Mouse (Mus musculus) left cerebral cortex, adult 18-20 months (tissue): ENCODE measurements around the gene Gm49361. TPM values are rescaled to one million over a fixed set of nuclear protein-coding genes. Genes with fewer than 3 reads are reported as not detected.

Experiments used
- DNase-seq, 2 experiments: peaks; one replicate each; pipeline ENCODE4 v3.0.0; 2021 to 2022; ENCODE audit warnings: low spot score in 2 of 2, mixed read lengths in 1 of 2
- total RNA-seq, 2 experiments: library from RNA; stranded (reverse); gene quantifications; 2 replicates each; pipeline ENCODE4 v1.2.3; 2021

Gene Gm49361
- total RNA-seq, 2 experiments from 2014 or later, result 0.81 to 0.82 TPM

- DNase-seq, result no peak
Observed at GRCm38 (mm10) chr14:57730527-57730926, 15.4 kb downstream of the Gm49361 start.

- DNase-seq, result no peak
Observed at GRCm38 (mm10) chr14:57729975-57730499, 15.9 kb downstream of the Gm49361 start.

- DNase-seq, result no peak
Observed at GRCm38 (mm10) chr14:57729364-57729763, 16.5 kb downstream of the Gm49361 start.

GRCm38 (mm10) chr14:57726172-57726571 lies 19.7 kb downstream of the Gm49361 start:
- DNase-seq, result no peak

- DNase-seq, result no peak
Observed at GRCm38 (mm10) chr14:57724473-57724872, 21.4 kb downstream of the Gm49361 start.

GRCm38 (mm10) chr14:57718245-57718644 lies 27.7 kb downstream of the Gm49361 start:
- DNase-seq, result no peak

GRCm38 (mm10) chr14:57716601-57717245 lies 29.2 kb downstream of the Gm49361 start:
- DNase-seq, result no peak

- no peak for DNase-seq
Observed at GRCm38 (mm10) chr14:57712884-57713283, 33.0 kb downstream of the Gm49361 start.

GRCm38 (mm10) chr14:57711059-57711458 lies 34.8 kb downstream of the Gm49361 start:
- DNase-seq, result no peak

- DNase-seq, result no peak
Observed at GRCm38 (mm10) chr14:57709171-57709570, 36.7 kb downstream of the Gm49361 start.

GRCm38 (mm10) chr14:57708580-57708979 lies 37.3 kb downstream of the Gm49361 start:
- DNase-seq, result no peak

GRCm38 (mm10) chr14:57707100-57707893 lies 38.6 kb downstream of the Gm49361 start:
- no peak for DNase-seq

- peak; percentile 41 to 62 for DNase-seq
Observed at GRCm38 (mm10) chr14:57706760-57707099, 39.2 kb downstream of the Gm49361 start.

- no peak for DNase-seq
Observed at GRCm38 (mm10) chr14:57705759-57706158, 40.1 kb downstream of the Gm49361 start.

GRCm38 (mm10) chr14:57705075-57705474 lies 40.8 kb downstream of the Gm49361 start:
- DNase-seq, result no peak

GRCm38 (mm10) chr14:57701915-57702477 lies 43.9 kb downstream of the Gm49361 start:
- DNase-seq, result no peak

GRCm38 (mm10) chr14:57699461-57699970 lies 46.4 kb downstream of the Gm49361 start:
- DNase-seq, result no peak

GRCm38 (mm10) chr14:57699016-57699415 lies 46.9 kb downstream of the Gm49361 start:
- no peak for DNase-seq

- no peak for DNase-seq
Observed at GRCm38 (mm10) chr14:57696066-57696465, 49.8 kb downstream of the Gm49361 start.

- DNase-seq, result no peak
Observed at GRCm38 (mm10) chr14:57695550-57695949, 50.4 kb downstream of the Gm49361 start.

- no peak for DNase-seq
Observed at GRCm38 (mm10) chr14:57694246-57694645, 51.7 kb downstream of the Gm49361 start.
